Mouse (Mus musculus): ENCODE measurements around the gene St6galnac4. TPM values are rescaled to one million over a fixed set of nuclear protein-coding genes. Genes with fewer than 3 reads are reported as not detected.

St6galnac4 gene
- total and polyA plus RNA-seq, 2 experiments from 2014 or later, result 31.3 to 35.5 TPM

- DNase-seq (no peak), ATAC-seq (no peak)
- peaks cover 16% of the 10 kb centered on the region for H3K4me1 ChIP-seq (ENCODE audit: insufficient read depth)
- peaks cover 7% of the 10 kb centered on the region for H3K36me3 ChIP-seq (ENCODE audit: insufficient read depth)
- 88% methylated on average over 10 of the region's 10 CpGs for WGBS
- no peaks in the 10 kb centered on the region for H3K27me3 ChIP-seq (ENCODE audit: insufficient read depth, low read length)
- H3K27ac ChIP-seq (ENCODE audit: low read depth, low read length), result no peak overlapping the region
- TF ChIP-seq CTCF (IDR thresholded peaks at IDR 0.05; ENCODE audit: low read depth), result no peak
- H3K9me3 ChIP-seq (ENCODE audit: low read length), result no peaks in the 10 kb centered on the region
- no peak overlapping the region for H3K4me3 ChIP-seq (ENCODE audit: low read depth, low read length)
- no peak overlapping the region for H3K4me2 ChIP-seq (ENCODE audit: low read depth)
- no peak overlapping the region for H3K9ac ChIP-seq
Observed at GRCm38 (mm10) chr2:32631046-32631445, 44.2 kb downstream of the St6galnac4 start.

DNA sequence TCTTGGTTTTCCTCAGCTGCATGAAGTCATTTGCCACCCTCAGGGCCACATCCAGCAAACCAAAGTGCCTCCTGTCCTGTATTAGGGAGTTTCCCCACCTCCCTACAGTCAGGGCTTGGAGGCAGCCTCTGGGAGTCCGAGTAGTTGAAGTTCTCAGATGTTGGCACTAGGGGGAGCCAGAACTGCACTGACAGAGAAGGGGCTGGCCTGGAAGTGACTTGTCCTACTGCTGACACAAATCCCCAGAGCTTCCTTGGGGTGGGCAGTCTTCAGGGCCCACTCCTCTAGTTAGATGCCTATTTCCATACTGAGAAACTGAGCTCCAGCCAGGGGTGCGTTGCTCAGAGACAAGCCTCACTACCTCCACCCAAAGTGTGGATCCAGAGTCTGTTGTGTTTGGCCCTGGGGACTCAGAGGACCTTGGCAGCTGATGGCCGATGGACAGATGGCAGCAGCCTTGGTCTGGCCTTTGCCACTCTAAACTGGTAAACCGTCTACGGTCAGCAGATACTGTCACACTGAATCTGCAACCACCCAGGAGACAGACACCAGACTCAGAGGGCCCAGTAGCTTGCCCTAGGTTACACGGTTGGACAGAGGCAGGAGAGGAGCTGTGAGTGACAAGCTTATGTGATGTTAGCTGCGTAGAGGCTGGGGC, 45.0 kb downstream of the St6galnac4 start:
- Histone ChIP-seq H3K9me3 (ENCODE audit: low read length) (no peaks in the 10 kb centered on the region), H3K4me1 (ENCODE audit: insufficient read depth) (peaks cover 8% of the 10 kb centered on the region; the same call in 1 of the 2 replicates), H3K4me2 (ENCODE audit: low read depth) (no peak overlapping the region), H3K9ac (no peak overlapping the region), H3K27ac (ENCODE audit: low read depth, low read length) (no peak overlapping the region), H3K4me3 (ENCODE audit: low read depth, low read length) (no peak overlapping the region), H3K36me3 (ENCODE audit: insufficient read depth) (peaks cover 7% of the 10 kb centered on the region), H3K27me3 (ENCODE audit: insufficient read depth, low read length) (no peaks in the 10 kb centered on the region)
- TF ChIP-seq CTCF (IDR thresholded peaks at IDR 0.05; ENCODE audit: low read depth), result peak; percentile 88
- peak; percentile 82 for DNase-seq
- peak; percentile 37; the same call in 1 of the 2 replicates for ATAC-seq
- WGBS, result 59% methylated on average over 7 of the region's 7 CpGs

DNA sequence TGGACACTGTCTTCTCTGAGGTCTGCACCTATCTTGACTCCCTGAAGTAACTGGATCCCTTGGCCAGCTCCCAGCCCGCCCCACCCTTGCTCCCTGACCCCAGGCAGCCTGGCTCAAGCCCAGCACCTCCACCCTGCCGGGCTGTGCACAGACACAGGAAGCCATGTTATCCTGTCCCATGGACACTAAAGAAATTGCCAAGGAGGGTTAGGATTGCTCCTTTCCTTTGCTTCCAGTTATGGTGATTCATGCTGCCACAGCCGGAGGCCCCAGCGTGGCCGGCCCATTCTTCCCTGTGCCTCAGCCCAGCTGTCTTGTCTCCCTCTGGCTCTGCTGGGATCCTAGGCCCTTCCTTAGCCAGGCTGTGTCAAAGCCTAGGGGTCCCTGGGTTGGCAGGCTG, 46.8 kb downstream of the St6galnac4 start:
- 74% methylated on average over 5 of the region's 5 CpGs for WGBS
- no peak overlapping the region for H3K27ac ChIP-seq (ENCODE audit: low read depth, low read length)
- DNase-seq (no peak), ATAC-seq (no peak)
- H3K27me3 ChIP-seq (ENCODE audit: insufficient read depth, low read length), result no peaks in the 10 kb centered on the region
- no peak for TF ChIP-seq CTCF (IDR thresholded peaks at IDR 0.05; ENCODE audit: low read depth)
- H3K9ac ChIP-seq, result no peak overlapping the region
- H3K4me1 ChIP-seq (ENCODE audit: insufficient read depth), result peaks cover 5% of the 10 kb centered on the region; the same call in 1 of the 2 replicates
- peaks cover 7% of the 10 kb centered on the region for H3K36me3 ChIP-seq (ENCODE audit: insufficient read depth)
- no peak overlapping the region for H3K4me3 ChIP-seq (ENCODE audit: low read depth, low read length)
- H3K4me2 ChIP-seq (ENCODE audit: low read depth), result no peak overlapping the region
- H3K9me3 ChIP-seq (ENCODE audit: low read length), result no peaks in the 10 kb centered on the region

DNA sequence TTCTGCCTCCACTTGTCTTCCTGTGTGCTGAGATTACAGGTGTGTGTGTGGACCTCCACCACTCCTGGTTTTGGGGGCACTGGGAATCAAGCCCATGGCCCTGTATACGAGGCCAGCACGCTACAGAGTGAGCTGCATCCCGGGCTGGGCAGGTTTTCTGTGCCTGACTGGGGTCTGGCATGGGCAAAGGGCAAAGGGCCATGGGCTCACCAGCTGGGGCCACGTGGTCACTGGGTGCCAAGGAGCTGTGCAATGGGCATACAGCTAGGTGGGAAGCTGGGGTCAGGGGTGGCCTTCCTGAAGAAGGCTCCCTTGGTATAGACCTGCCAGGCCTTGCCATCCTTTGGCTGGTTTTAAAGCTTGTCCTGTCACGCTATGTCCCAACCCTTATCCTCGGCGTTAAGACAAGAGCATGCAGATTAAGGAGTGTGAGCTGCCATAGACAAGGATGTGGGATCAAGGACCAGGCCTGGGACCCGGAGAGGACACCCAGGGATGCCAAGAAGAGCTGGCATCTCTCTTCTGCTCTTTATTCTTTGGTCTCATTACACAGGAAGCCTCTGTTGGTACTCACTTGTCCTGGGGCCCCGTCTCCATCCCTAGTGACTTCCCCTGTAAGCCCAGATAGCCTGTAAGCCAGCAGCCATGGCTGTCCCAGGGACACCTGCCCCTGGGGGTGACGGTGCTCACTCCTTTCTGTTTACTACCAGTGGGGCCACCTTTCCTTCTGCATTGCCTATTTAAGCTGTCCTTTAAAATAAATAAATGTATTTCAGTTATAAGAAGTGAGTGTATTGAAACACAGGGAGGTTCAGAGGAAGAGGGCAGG, 47.6 kb downstream of the St6galnac4 start:
- H3K9me3 ChIP-seq (ENCODE audit: low read length), result no peaks in the 10 kb centered on the region
- ATAC-seq, result no peak
- H3K4me2 ChIP-seq (ENCODE audit: low read depth), result no peak overlapping the region
- H3K9ac ChIP-seq, result no peak overlapping the region
- H3K27ac ChIP-seq (ENCODE audit: low read depth, low read length), result no peak overlapping the region
- 83% methylated on average over 10 of the region's 10 CpGs for WGBS
- peaks cover 7% of the 10 kb centered on the region for H3K36me3 ChIP-seq (ENCODE audit: insufficient read depth)
- no peak for TF ChIP-seq CTCF (IDR thresholded peaks at IDR 0.05; ENCODE audit: low read depth)
- no peaks in the 10 kb centered on the region; the same call in 1 of the 2 replicates for H3K4me1 ChIP-seq (ENCODE audit: insufficient read depth)
- H3K27me3 ChIP-seq (ENCODE audit: insufficient read depth, low read length), result no peaks in the 10 kb centered on the region
- H3K4me3 ChIP-seq (ENCODE audit: low read depth, low read length), result no peak overlapping the region
- DNase-seq, result no peak

GRCm38 (mm10) chr2:32636617-32637016, 49.7 kb downstream of the St6galnac4 start:
- ATAC-seq (no peak), DNase-seq (no peak)
- Histone ChIP-seq H3K4me1 (ENCODE audit: insufficient read depth) (no peaks in the 10 kb centered on the region), H3K9ac (no peak overlapping the region), H3K4me2 (ENCODE audit: low read depth) (no peak overlapping the region), H3K9me3 (ENCODE audit: low read length) (no peaks in the 10 kb centered on the region), H3K27me3 (ENCODE audit: insufficient read depth, low read length) (no peaks in the 10 kb centered on the region), H3K27ac (ENCODE audit: low read depth, low read length) (no peak overlapping the region), H3K36me3 (ENCODE audit: insufficient read depth) (peaks cover 7% of the 10 kb centered on the region), H3K4me3 (ENCODE audit: low read depth, low read length) (no peak overlapping the region)
- TF ChIP-seq CTCF (IDR thresholded peaks at IDR 0.05; ENCODE audit: low read depth), result no peak
- WGBS, result 87% methylated on average over 7 of the region's 7 CpGs

DNA sequence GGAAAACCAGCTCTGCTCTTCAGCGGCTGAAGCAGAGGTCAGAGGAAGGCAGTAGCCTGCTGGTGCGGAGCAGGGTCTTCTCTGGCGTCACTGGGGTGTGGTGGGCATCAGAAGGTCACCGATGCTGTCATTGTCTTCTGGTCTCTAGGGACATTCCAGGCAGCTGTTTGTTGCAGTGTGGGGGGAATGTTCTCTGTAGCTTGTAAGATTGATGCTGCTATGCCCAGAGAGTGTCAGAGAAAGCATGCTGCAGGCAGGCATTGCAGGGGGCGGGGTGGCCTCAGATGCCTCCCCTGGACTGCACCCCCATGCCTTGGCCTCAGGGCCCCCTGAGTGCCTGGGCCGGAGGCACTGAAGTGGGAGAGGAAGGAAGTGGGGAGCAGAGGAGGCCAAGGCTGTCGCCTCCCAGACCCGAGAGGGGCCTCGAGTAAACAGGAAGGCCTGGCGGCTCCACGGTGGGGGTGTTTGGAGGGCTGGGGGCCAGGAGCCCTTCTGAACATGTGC, 50.9 kb downstream of the St6galnac4 start:
- 66% methylated on average over 11 of the region's 11 CpGs for WGBS
- Histone ChIP-seq H3K4me1 (ENCODE audit: insufficient read depth) (no peaks in the 10 kb centered on the region), H3K27ac (ENCODE audit: low read depth, low read length) (no peak overlapping the region), H3K27me3 (ENCODE audit: insufficient read depth, low read length) (no peaks in the 10 kb centered on the region), H3K36me3 (ENCODE audit: insufficient read depth) (peaks cover 7% of the 10 kb centered on the region), H3K9ac (no peak overlapping the region), H3K4me3 (ENCODE audit: low read depth, low read length) (no peak overlapping the region), H3K9me3 (ENCODE audit: low read length) (no peaks in the 10 kb centered on the region), H3K4me2 (ENCODE audit: low read depth) (no peak overlapping the region)
- no peak for ATAC-seq
- DNase-seq, result no peak
- TF ChIP-seq CTCF (IDR thresholded peaks at IDR 0.05; ENCODE audit: low read depth), result no peak

DNA sequence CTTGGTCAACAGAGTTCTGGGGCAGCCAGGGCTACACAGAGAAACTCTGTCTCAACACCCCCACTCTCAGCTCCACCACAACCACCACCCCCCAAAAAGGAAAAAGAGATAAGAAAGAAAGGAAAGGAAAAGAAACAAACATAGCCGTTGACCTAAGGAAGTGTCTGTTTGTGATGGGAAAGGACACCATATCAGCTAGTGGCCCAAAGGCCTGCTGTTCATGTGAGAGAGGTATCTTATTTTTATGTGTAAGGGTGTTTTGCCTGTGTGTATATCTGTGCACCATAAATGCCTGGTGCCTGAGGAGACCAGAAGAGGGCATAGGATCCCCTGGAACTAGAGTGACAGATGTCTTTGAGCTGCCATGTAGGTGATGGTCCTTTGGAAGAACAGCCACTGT, 52.7 kb downstream of the St6galnac4 start:
- no peaks in the 10 kb centered on the region for H3K9me3 ChIP-seq (ENCODE audit: low read length)
- H3K9ac ChIP-seq, result no peak overlapping the region
- no peaks in the 10 kb centered on the region for H3K27me3 ChIP-seq (ENCODE audit: insufficient read depth, low read length)
- ATAC-seq (no peak), DNase-seq (no peak)
- no peaks in the 10 kb centered on the region for H3K4me1 ChIP-seq (ENCODE audit: insufficient read depth)
- no peak overlapping the region for H3K4me2 ChIP-seq (ENCODE audit: low read depth)
- TF ChIP-seq CTCF (IDR thresholded peaks at IDR 0.05; ENCODE audit: low read depth), result no peak
- peaks cover 2% of the 10 kb centered on the region for H3K36me3 ChIP-seq (ENCODE audit: insufficient read depth)
- H3K27ac ChIP-seq (ENCODE audit: low read depth, low read length), result no peak overlapping the region
- WGBS, result 96% methylated on average over 1 of the region's 1 CpGs
- no peak overlapping the region for H3K4me3 ChIP-seq (ENCODE audit: low read depth, low read length)
